ENCODE assay signal across 1 mouse cellular context in genomic region chr6:113731296-113731695, GRCm38 (mm10).
A peak's percentile ranks its signal among the peaks of the same experiment; 100 is the strongest.
TF ChIP-seq lines count a peak whose summit lies in the region.

No protein-coding gene starts in this region.

TF ChIP-seq in MEL, 35 proteins besides CTCF, POLR2A, EP300 and RAD21 (continued from another document):
- TF ChIP-seq POLR2AphosphoS2 (IDR thresholded peaks at IDR 0.05; ENCODE audit: low read length) (0 out of 2 replicates have a peak, but pooled peaks have one; percentile 53), ZC3H11A (IDR thresholded peaks at IDR 0.05; ENCODE audit: low read depth, low read length) (no peak), ELF1 (IDR thresholded peaks at IDR 0.05; ENCODE audit: low read depth, low read length) (no peak), MAZ (IDR thresholded peaks at IDR 0.05; ENCODE audit: low read depth, low read length) (no peak)
